Mouse (Mus musculus): ENCODE data around the gene Gal3st2. TPM values are rescaled to one million over a fixed set of nuclear protein-coding genes. Genes with fewer than 3 reads are reported as not detected.
"Not testable (repeated sequence)": the region's sequence is repeated elsewhere in the genome, so short reads cannot be mapped to it uniquely, and the experiment has no call there.

Gal3st2 gene
- total and polyA plus RNA-seq, 2 experiments: 0.37 TPM; not detected in 1

- not testable (repeated sequence) for DNase-seq (ENCODE audit: extremely low read depth, low read depth, low spot score); H3K27ac ChIP-seq (replicated peaks; ENCODE audit: insufficient read depth, low read depth, low read length); H3K4me1 ChIP-seq (ENCODE audit: control insufficient read depth, insufficient read depth, low read length); H3K27me3 ChIP-seq (ENCODE audit: control insufficient read depth, insufficient read depth, low read length); H3K4me3 ChIP-seq (ENCODE audit: insufficient read depth, low read depth, low read length); H3K9ac ChIP-seq (ENCODE audit: low read depth, low read length); H3K79me2 ChIP-seq (ENCODE audit: control insufficient read depth, insufficient read depth, low read length); H3K36me3 ChIP-seq (ENCODE audit: control insufficient read depth, insufficient read depth, low read length)
- 76% methylated on average over 4 of the region's 5 CpGs for WGBS
These were observed 45.6 kb downstream of the Gal3st2 start for GRCm38 (mm10) chr1:93906690-93907089.

GRCm38 (mm10) chr1:93908977-93909586, 48.0 kb downstream of the Gal3st2 start:
- H3K4me1 ChIP-seq (ENCODE audit: control insufficient read depth, insufficient read depth, low read length); H3K9ac ChIP-seq (ENCODE audit: low read depth, low read length); DNase-seq (ENCODE audit: extremely low read depth, low read depth, low spot score); H3K27ac ChIP-seq (replicated peaks; ENCODE audit: insufficient read depth, low read depth, low read length); H3K79me2 ChIP-seq (ENCODE audit: control insufficient read depth, insufficient read depth, low read length); H3K4me3 ChIP-seq (ENCODE audit: insufficient read depth, low read depth, low read length); H3K27me3 ChIP-seq (ENCODE audit: control insufficient read depth, insufficient read depth, low read length); H3K36me3 ChIP-seq (ENCODE audit: control insufficient read depth, insufficient read depth, low read length): not testable (repeated sequence)
- no CpG with 5 or more reads among the region's 11 CpGs for WGBS

- not testable (repeated sequence) for H3K36me3 ChIP-seq (ENCODE audit: control insufficient read depth, insufficient read depth, low read length); H3K27me3 ChIP-seq (ENCODE audit: control insufficient read depth, insufficient read depth, low read length); H3K9ac ChIP-seq (ENCODE audit: low read depth, low read length); H3K79me2 ChIP-seq (ENCODE audit: control insufficient read depth, insufficient read depth, low read length); H3K27ac ChIP-seq (replicated peaks; ENCODE audit: insufficient read depth, low read depth, low read length); H3K4me1 ChIP-seq (ENCODE audit: control insufficient read depth, insufficient read depth, low read length); DNase-seq (ENCODE audit: extremely low read depth, low read depth, low spot score); H3K4me3 ChIP-seq (ENCODE audit: insufficient read depth, low read depth, low read length)
- WGBS: no CpG with 5 or more reads among the region's 2 CpGs
These were observed 50.8 kb downstream of the Gal3st2 start for GRCm38 (mm10) chr1:93911877-93912276.

- H3K9ac ChIP-seq (ENCODE audit: low read depth, low read length); H3K36me3 ChIP-seq (ENCODE audit: control insufficient read depth, insufficient read depth, low read length); H3K4me1 ChIP-seq (ENCODE audit: control insufficient read depth, insufficient read depth, low read length); DNase-seq (ENCODE audit: extremely low read depth, low read depth, low spot score); H3K27me3 ChIP-seq (ENCODE audit: control insufficient read depth, insufficient read depth, low read length); H3K4me3 ChIP-seq (ENCODE audit: insufficient read depth, low read depth, low read length); H3K27ac ChIP-seq (replicated peaks; ENCODE audit: insufficient read depth, low read depth, low read length); H3K79me2 ChIP-seq (ENCODE audit: control insufficient read depth, insufficient read depth, low read length): not testable (repeated sequence)
- 75% methylated on average over 3 of the region's 3 CpGs for WGBS
These were observed 56.1 kb downstream of the Gal3st2 start for GRCm38 (mm10) chr1:93917160-93917559.

- WGBS: 72% methylated on average over 2 of the region's 2 CpGs
- H3K36me3 ChIP-seq (ENCODE audit: control insufficient read depth, insufficient read depth, low read length); H3K4me1 ChIP-seq (ENCODE audit: control insufficient read depth, insufficient read depth, low read length); DNase-seq (ENCODE audit: extremely low read depth, low read depth, low spot score); H3K27ac ChIP-seq (replicated peaks; ENCODE audit: insufficient read depth, low read depth, low read length); H3K9ac ChIP-seq (ENCODE audit: low read depth, low read length); H3K79me2 ChIP-seq (ENCODE audit: control insufficient read depth, insufficient read depth, low read length); H3K4me3 ChIP-seq (ENCODE audit: insufficient read depth, low read depth, low read length); H3K27me3 ChIP-seq (ENCODE audit: control insufficient read depth, insufficient read depth, low read length): not testable (repeated sequence)
These were observed 56.9 kb downstream of the Gal3st2 start, which contains the start of gene Gal3st2b for GRCm38 (mm10) chr1:93918011-93918410. TSS of gene Gal3st2b (plus strand) at chr1:93918311.

GRCm38 (mm10) chr1:93918775-93919174, 57.7 kb downstream of the Gal3st2 start:
- WGBS: 73% methylated on average over 1 of the region's 1 CpGs
- not testable (repeated sequence) for H3K27ac ChIP-seq (replicated peaks; ENCODE audit: insufficient read depth, low read depth, low read length); DNase-seq (ENCODE audit: extremely low read depth, low read depth, low spot score); H3K79me2 ChIP-seq (ENCODE audit: control insufficient read depth, insufficient read depth, low read length); H3K9ac ChIP-seq (ENCODE audit: low read depth, low read length); H3K27me3 ChIP-seq (ENCODE audit: control insufficient read depth, insufficient read depth, low read length); H3K4me1 ChIP-seq (ENCODE audit: control insufficient read depth, insufficient read depth, low read length); H3K36me3 ChIP-seq (ENCODE audit: control insufficient read depth, insufficient read depth, low read length); H3K4me3 ChIP-seq (ENCODE audit: insufficient read depth, low read depth, low read length)

- H3K36me3 ChIP-seq (ENCODE audit: control insufficient read depth, insufficient read depth, low read length); H3K27me3 ChIP-seq (ENCODE audit: control insufficient read depth, insufficient read depth, low read length); H3K79me2 ChIP-seq (ENCODE audit: control insufficient read depth, insufficient read depth, low read length); DNase-seq (ENCODE audit: extremely low read depth, low read depth, low spot score); H3K4me1 ChIP-seq (ENCODE audit: control insufficient read depth, insufficient read depth, low read length); H3K27ac ChIP-seq (replicated peaks; ENCODE audit: insufficient read depth, low read depth, low read length); H3K9ac ChIP-seq (ENCODE audit: low read depth, low read length); H3K4me3 ChIP-seq (ENCODE audit: insufficient read depth, low read depth, low read length): not testable (repeated sequence)
- WGBS: 67% methylated on average over 3 of the region's 3 CpGs
These were observed 58.2 kb downstream of the Gal3st2 start for GRCm38 (mm10) chr1:93919321-93919720.

- DNase-seq (ENCODE audit: extremely low read depth, low read depth, low spot score); H3K27me3 ChIP-seq (ENCODE audit: control insufficient read depth, insufficient read depth, low read length); H3K36me3 ChIP-seq (ENCODE audit: control insufficient read depth, insufficient read depth, low read length); H3K9ac ChIP-seq (ENCODE audit: low read depth, low read length); H3K27ac ChIP-seq (replicated peaks; ENCODE audit: insufficient read depth, low read depth, low read length); H3K4me3 ChIP-seq (ENCODE audit: insufficient read depth, low read depth, low read length); H3K4me1 ChIP-seq (ENCODE audit: control insufficient read depth, insufficient read depth, low read length); H3K79me2 ChIP-seq (ENCODE audit: control insufficient read depth, insufficient read depth, low read length): not testable (repeated sequence)
- 78% methylated on average over 3 of the region's 3 CpGs for WGBS
These were observed 61.5 kb downstream of the Gal3st2 start for GRCm38 (mm10) chr1:93922609-93923008.

GRCm38 (mm10) chr1:93923098-93923497, 62.0 kb downstream of the Gal3st2 start:
- not testable (repeated sequence) for H3K4me3 ChIP-seq (ENCODE audit: insufficient read depth, low read depth, low read length); H3K9ac ChIP-seq (ENCODE audit: low read depth, low read length); H3K79me2 ChIP-seq (ENCODE audit: control insufficient read depth, insufficient read depth, low read length); H3K36me3 ChIP-seq (ENCODE audit: control insufficient read depth, insufficient read depth, low read length); H3K27ac ChIP-seq (replicated peaks; ENCODE audit: insufficient read depth, low read depth, low read length); H3K4me1 ChIP-seq (ENCODE audit: control insufficient read depth, insufficient read depth, low read length); DNase-seq (ENCODE audit: extremely low read depth, low read depth, low spot score); H3K27me3 ChIP-seq (ENCODE audit: control insufficient read depth, insufficient read depth, low read length)
- WGBS: 67% methylated on average over 2 of the region's 2 CpGs

Data from liver, adult 2 months (tissue).